Mouse (Mus musculus) midbrain, embryonic 15.5 days (tissue): ENCODE measurements around the gene Avpi1. TPM values are rescaled to one million over a fixed set of nuclear protein-coding genes. Genes with fewer than 3 reads are reported as not detected.

Experiments
- ATAC-seq: fragments of 200-750 bp; cut with Nextera tagmentation; replicated peaks from 2 replicates; pipeline ENCODE4 v1.8.0; 2017; ENCODE audit warnings: moderate TSS enrichment
- H3K27ac ChIP-seq: fragments of 300-500 bp; sonication (generic); 2 replicates; pipeline ENCODE4 v1.5.1; 2015; ENCODE audit warnings: mild to moderate bottlenecking, inconsistent platforms
- H3K27me3 ChIP-seq: fragments of 300-500 bp; sonication (generic); replicated peaks from 2 replicates; pipeline ENCODE4 v1.6.1; 2015; ENCODE audit warnings: inconsistent platforms
- H3K36me3 ChIP-seq: fragments of 300-500 bp; sonication (generic); replicated peaks from 2 replicates; pipeline ENCODE4 v1.6.1; 2015; ENCODE audit warnings: inconsistent platforms
- H3K4me1 ChIP-seq: fragments of 300-500 bp; sonication (generic); 2 replicates; pipeline ENCODE4 v1.6.1; 2015; ENCODE audit warnings: inconsistent platforms
- H3K4me2 ChIP-seq: fragments of 300-500 bp; sonication (generic); 2 replicates; pipeline ENCODE4 v1.6.1; 2015; ENCODE audit warnings: inconsistent platforms, mild to moderate bottlenecking, moderate library complexity
- H3K4me3 ChIP-seq: fragments of 300-500 bp; sonication (generic); 2 replicates; pipeline ENCODE4 v1.5.1; 2015; ENCODE audit warnings: mild to moderate bottlenecking, inconsistent platforms
- H3K9ac ChIP-seq: fragments of 300-500 bp; sonication (generic); 2 replicates; pipeline ENCODE4 v1.6.1; 2015; ENCODE audit warnings: mild to moderate bottlenecking, inconsistent platforms
- H3K9me3 ChIP-seq: fragments of 300-500 bp; sonication (generic); 2 replicates; pipeline ENCODE4 v1.6.1; 2016; ENCODE audit warnings: inconsistent platforms
- WGBS: fragments of 180-500 bp; shearing (Covaris S2); methylation state at CpG from one replicate; pipeline ENCODE4 v1.1.7; 2015; ENCODE audit warnings: mixed read lengths; 5-methylcytosine and 5-hydroxymethylcytosine counted together
- polyA plus RNA-seq: library from polyadenylated mRNA; unstranded; fragments of >200 nt; fragmentation: Nextera tagmentation; extraction: Ambion mirVana; gene quantifications from 2 replicates; pipeline ENCODE4 v1.2.1, GENCODE M21; 2015

The Avpi1 gene
- polyA plus RNA-seq: 6.3 and 7.3 TPM in 2 replicates

- Histone ChIP-seq H3K36me3 (0 out of 2 replicates have a peak, but pooled peaks cover 4% of the 10 kb centered on the region), H3K4me3 (peak within 1 kb of the TSS; percentile 66), H3K27me3 (0 out of 2 replicates have a peak, but pooled peaks cover 10% of the 10 kb centered on the region), H3K9ac (peak within 1 kb of the TSS; percentile 62), H3K4me1 (peaks cover 21% of the 10 kb centered on the region), H3K4me2 (peak within 1 kb of the TSS; percentile 99), H3K27ac (peak within 1 kb of the TSS; percentile 60), H3K9me3 (no peaks in the 10 kb centered on the region)
- ATAC-seq: peak; percentile 97
- under 1% methylated on average over 54 of the region's 54 CpGs for WGBS
Measured at GRCm38 (mm10) chr19:42128787-42129508, at the start of gene Avpi1. Avpi1 (minus strand) TSS chr19:42129059.

- no peak overlapping the region for H3K4me2 ChIP-seq
- H3K27ac ChIP-seq: no peak overlapping the region
- peaks cover 8% of the 10 kb centered on the region for H3K4me1 ChIP-seq
- no peaks in the 10 kb centered on the region for H3K27me3 ChIP-seq
- peaks cover 17% of the 10 kb centered on the region; the same call in 1 of the 2 replicates for H3K36me3 ChIP-seq
- no peaks in the 10 kb centered on the region for H3K9me3 ChIP-seq
- 93% methylated on average over 2 of the region's 2 CpGs for WGBS
- no peak overlapping the region for H3K9ac ChIP-seq
- no peak for ATAC-seq
- H3K4me3 ChIP-seq: no peak overlapping the region
Measured at GRCm38 (mm10) chr19:42177461-42177860, 48.6 kb upstream of the Avpi1 start.

DNA sequence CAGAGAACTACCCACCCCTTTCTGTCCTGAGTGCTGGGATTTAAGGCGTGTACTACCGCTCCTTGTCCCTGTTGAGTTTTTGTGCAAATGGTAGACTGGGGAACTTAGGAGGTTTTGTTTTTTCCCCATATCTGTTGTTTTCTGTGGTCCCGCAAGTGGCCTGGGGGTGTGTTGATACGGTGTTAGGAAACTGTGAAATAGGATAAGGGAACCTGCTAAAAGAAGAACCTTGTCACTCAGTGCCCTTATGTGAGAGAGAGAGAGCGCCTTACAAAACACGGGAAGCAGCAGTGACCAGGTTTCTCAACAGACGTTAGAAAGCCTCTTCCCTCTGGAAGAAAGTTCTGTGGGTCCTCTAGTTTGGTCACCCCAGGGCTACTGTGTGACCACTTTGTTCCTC lies 48.0 kb upstream of the Avpi1 start:
- no peak overlapping the region for H3K4me3 ChIP-seq
- no peak overlapping the region for H3K9ac ChIP-seq

DNA sequence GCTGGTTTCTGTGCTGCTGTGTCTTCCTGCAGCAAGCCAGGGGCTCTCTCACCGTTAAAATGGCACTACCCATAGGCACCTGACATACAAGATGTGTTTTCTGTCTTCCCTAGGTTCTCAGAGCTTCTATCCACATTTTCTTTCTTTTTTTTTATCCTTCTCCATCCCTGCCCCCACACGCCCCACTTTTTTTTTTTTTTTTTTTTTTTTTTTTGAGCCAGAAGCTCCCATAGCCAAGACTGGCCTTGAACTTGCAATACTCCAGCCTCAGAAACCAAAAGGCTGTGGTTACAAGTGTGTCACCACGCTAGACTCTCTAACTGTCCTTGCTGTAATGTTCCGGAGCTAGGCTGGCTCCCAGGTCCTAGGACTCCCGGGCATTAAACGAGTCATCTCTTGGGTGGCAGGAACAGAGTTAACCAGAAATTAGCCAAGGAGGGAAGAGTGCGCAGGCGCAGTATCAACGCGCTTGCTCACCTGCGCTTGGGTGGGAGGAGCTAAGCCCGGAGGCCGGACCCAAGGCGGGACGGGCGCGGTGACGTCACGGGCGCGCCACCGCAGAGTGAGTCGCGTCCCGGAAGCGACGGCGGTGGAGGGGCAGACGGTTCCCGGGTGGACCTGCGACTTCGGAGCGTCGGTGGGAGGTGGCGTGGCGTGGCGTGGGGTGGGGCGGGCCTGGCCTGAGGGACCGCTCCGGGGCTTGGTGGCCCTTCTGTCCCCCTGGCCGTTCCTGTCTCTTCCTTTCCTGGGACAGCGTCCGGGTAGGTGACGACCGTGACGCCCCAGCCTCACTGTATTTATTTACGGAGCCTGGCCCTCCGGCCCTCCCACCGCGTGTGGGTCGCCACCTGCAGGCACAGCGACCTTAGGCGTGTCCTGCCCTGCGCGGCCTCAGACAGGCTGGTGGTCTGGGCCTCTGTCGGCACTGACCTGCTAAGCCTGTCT lies 41.4 kb upstream of the Avpi1 start:
- peaks cover 25% of the 10 kb centered on the region for H3K27me3 ChIP-seq
- H3K36me3 ChIP-seq: no peaks in the 10 kb centered on the region
- peaks cover 24% of the 10 kb centered on the region for H3K4me1 ChIP-seq
- peak overlapping the region; percentile 83 for H3K4me3 ChIP-seq
- no peaks in the 10 kb centered on the region for H3K9me3 ChIP-seq
- peak overlapping the region; percentile 83 for H3K9ac ChIP-seq
- H3K4me2 ChIP-seq: peak overlapping the region; percentile 90
- 2% methylated on average over 53 of the region's 56 CpGs for WGBS
- peak overlapping the region; percentile 60 for H3K27ac ChIP-seq
- ATAC-seq: peak; percentile 94

More for the DNA sequence above, 48.0 kb upstream of the Avpi1 start:
- peaks cover 12% of the 10 kb centered on the region for H3K4me1 ChIP-seq
- 74% methylated on average over 7 of the region's 7 CpGs for WGBS
- no peak for ATAC-seq
- no peaks in the 10 kb centered on the region for H3K27me3 ChIP-seq
- H3K27ac ChIP-seq: no peak overlapping the region
- peaks cover 17% of the 10 kb centered on the region; the same call in 1 of the 2 replicates for H3K36me3 ChIP-seq
- no peaks in the 10 kb centered on the region for H3K9me3 ChIP-seq
- no peak overlapping the region for H3K4me2 ChIP-seq

DNA sequence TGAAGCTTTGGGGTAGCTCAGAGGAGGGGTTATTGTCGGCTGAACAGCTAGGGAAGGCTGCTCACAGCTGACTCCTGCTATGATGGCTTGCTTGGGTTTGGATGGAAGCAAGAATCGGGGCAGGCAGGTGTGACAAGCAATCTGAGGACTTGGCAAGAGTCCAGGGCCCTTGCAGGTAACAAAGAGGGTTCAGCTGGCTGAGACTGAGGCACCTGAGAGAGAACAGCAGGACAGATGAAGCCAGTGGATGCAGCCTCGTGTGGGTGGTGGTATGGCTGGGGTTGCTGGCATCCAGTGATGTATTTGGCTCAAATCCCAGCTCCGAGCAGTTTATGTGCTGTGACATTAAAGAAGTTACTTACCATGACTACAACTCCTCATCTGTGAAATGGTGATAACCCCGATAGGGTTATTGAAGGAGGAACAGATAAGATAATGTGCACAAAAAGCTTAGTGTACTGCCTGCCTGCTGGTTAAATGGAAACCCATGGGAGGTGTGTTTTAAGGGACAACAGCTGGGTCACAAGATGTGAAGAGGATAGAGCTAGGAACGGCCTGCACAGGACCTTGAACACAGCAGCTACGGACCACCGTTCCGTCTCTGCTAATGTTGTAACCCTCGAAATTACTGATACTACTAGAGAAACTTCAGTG lies 40.6 kb upstream of the Avpi1 start:
- Histone ChIP-seq H3K36me3 (no peaks in the 10 kb centered on the region), H3K9me3 (no peaks in the 10 kb centered on the region), H3K4me2 (peak overlapping the region; percentile 90; the same call in 1 of the 2 replicates), H3K9ac (no peak overlapping the region), H3K4me1 (peaks cover 24% of the 10 kb centered on the region), H3K4me3 (no peak overlapping the region), H3K27ac (no peak overlapping the region), H3K27me3 (peaks cover 29% of the 10 kb centered on the region)
- 67% methylated on average over 10 of the region's 10 CpGs for WGBS
- no peak for ATAC-seq

DNA sequence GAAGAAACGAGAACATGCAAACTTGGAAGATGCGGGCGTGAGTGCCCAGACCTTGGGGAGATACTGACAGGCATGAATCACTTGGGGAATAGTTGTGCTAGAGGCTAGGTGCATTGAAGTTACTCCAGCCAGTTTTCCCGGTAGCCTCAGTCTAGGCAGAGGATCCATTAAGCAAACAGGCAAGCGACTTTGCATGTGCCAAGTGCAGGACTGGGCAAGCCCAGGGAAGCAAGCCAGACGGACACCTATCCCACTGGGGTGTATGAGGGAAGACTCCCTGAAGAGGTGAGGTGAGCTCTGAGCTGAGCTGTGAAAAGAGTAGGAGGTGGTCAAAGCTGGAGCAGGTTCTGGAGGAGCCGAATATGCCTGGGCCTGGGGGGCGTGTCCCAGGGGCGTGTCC lies 38.6 kb upstream of the Avpi1 start:
- peaks cover 29% of the 10 kb centered on the region for H3K27me3 ChIP-seq
- H3K9ac ChIP-seq: no peak overlapping the region
- peaks cover 18% of the 10 kb centered on the region for H3K4me1 ChIP-seq
- no peak overlapping the region for H3K27ac ChIP-seq
- ATAC-seq: no peak
- H3K4me2 ChIP-seq: no peak overlapping the region
- H3K9me3 ChIP-seq: no peaks in the 10 kb centered on the region
- no peaks in the 10 kb centered on the region for H3K36me3 ChIP-seq
- WGBS: 68% methylated on average over 9 of the region's 9 CpGs
- H3K4me3 ChIP-seq: no peak overlapping the region

GRCm38 (mm10) chr19:42166766-42167165 lies 37.9 kb upstream of the Avpi1 start:
- no peaks in the 10 kb centered on the region for H3K9me3 ChIP-seq
- no peak overlapping the region for H3K4me2 ChIP-seq
- H3K27ac ChIP-seq: no peak overlapping the region
- peaks cover 13% of the 10 kb centered on the region for H3K4me1 ChIP-seq
- H3K36me3 ChIP-seq: no peaks in the 10 kb centered on the region
- H3K27me3 ChIP-seq: peaks cover 29% of the 10 kb centered on the region
- ATAC-seq: no peak
- no peak overlapping the region for H3K4me3 ChIP-seq
- no peak overlapping the region for H3K9ac ChIP-seq
- WGBS: 51% methylated on average over 3 of the region's 3 CpGs

DNA sequence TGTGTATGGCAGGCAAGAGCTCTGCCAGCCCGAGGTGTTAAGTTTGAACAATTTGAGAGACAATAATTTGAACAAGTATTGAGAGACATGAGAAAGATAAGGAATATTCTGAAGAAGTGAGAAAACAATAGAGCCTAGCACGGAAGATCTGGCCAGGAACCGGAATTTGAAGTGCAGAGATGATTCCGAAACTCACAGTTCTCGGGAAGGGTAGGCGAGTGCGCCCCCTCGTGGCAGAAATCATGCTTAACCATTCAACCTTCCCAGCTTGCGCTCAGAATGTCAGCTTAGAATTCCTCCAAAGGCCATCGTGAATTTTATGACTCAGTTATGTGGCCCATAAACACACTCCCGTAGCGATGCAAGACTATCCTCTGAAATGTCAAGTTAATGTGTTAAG lies 37.3 kb upstream of the Avpi1 start:
- H3K9me3 ChIP-seq: no peaks in the 10 kb centered on the region
- no peak for ATAC-seq
- peaks cover 7% of the 10 kb centered on the region for H3K4me1 ChIP-seq
- H3K27ac ChIP-seq: no peak overlapping the region
- WGBS: 2% methylated on average over 12 of the region's 12 CpGs
- H3K4me2 ChIP-seq: peak overlapping the region; percentile 32
- peaks cover 29% of the 10 kb centered on the region for H3K27me3 ChIP-seq
- H3K9ac ChIP-seq: 0 out of 2 replicates have a peak overlapping the region, but pooled peaks have one; percentile 7
- no peaks in the 10 kb centered on the region for H3K36me3 ChIP-seq
- no peak overlapping the region for H3K4me3 ChIP-seq

GRCm38 (mm10) chr19:42164188-42164587 lies 35.3 kb upstream of the Avpi1 start:
- Histone ChIP-seq H3K27ac (no peak overlapping the region), H3K4me3 (no peak overlapping the region), H3K9me3 (no peaks in the 10 kb centered on the region), H3K27me3 (peaks cover 22% of the 10 kb centered on the region), H3K4me1 (0 out of 2 replicates have a peak, but pooled peaks cover 3% of the 10 kb centered on the region), H3K4me2 (no peak overlapping the region), H3K36me3 (no peaks in the 10 kb centered on the region), H3K9ac (no peak overlapping the region)
- WGBS: 50% methylated on average over 7 of the region's 7 CpGs
- ATAC-seq: no peak

DNA sequence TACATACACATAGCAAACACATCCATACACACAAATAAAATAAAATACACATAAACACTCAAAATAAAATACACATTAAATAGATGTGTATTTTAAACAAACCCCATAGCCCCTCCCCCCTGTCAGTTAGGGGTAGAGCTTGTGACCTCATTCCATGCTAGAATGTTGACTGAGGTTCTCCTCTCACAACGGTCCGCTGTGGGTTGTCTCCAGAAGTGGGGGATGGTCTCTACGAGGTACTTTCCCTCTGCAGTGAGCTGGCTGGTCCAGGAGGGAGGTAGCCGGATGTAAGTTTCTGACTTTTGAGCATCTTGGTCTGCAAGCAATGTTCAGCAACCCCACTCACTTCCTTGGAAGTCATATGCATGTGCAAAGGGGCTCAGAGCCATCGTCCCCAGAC lies 34.9 kb upstream of the Avpi1 start, which contains the start of gene Zfyve27:
Gene Zfyve27, plus strand, starts transcription at position 188 of the 400 bp plus-strand sequence.
- Histone ChIP-seq H3K4me2 (no peak within 1 kb of the TSS), H3K4me1 (0 out of 2 replicates have a peak, but pooled peaks cover 3% of the 10 kb centered on the region), H3K4me3 (no peak within 1 kb of the TSS), H3K27me3 (peaks cover 18% of the 10 kb centered on the region), H3K9me3 (no peaks in the 10 kb centered on the region), H3K27ac (no peak within 1 kb of the TSS), H3K36me3 (no peaks in the 10 kb centered on the region), H3K9ac (no peak within 1 kb of the TSS)
- ATAC-seq: no peak
- 81% methylated on average over 5 of the region's 5 CpGs for WGBS

- Histone ChIP-seq H3K27me3 (no peaks in the 10 kb centered on the region), H3K27ac (no peak overlapping the region), H3K4me1 (no peaks in the 10 kb centered on the region), H3K4me2 (no peak overlapping the region), H3K36me3 (no peaks in the 10 kb centered on the region), H3K9ac (no peak overlapping the region), H3K4me3 (no peak overlapping the region), H3K9me3 (no peaks in the 10 kb centered on the region)
- ATAC-seq: no peak
- WGBS: 62% methylated on average over 13 of the region's 13 CpGs
Measured at GRCm38 (mm10) chr19:42158246-42159017, 29.6 kb upstream of the Avpi1 start.
